In the genomic region with DNA sequence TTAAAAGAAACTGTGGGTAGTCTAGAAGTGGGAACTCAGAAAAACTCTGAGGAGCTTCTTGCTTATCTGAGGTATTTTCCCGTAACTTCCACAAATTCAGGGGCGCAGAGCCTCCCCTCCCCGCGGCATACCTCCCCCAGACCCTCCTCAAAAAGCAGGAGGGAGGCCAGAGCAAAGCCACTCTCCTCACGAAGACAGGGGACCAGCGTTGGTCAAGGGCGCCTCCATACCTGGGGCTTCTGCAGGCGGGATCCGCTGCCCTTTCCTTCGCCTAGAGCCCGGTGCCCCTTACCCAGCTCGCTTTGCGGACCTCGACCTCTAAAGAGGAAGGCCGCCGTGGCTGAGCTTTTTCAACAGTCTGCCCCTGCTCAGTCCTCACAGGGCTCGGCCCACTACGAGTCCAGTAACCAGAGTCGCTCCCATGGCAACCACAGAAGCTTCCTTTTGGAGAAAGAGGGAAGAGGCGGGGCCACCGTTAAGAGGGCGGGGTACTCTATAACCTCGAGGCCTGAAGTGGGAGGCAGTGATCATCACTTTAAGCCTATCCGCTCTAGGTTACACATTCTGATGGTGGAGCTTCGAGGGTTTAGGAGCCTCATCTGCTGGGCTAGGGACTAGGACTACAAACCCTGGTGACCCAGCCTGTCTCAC, we compare ENCODE assay signal across 8 mouse cellular contexts. TPM values are rescaled to one million over a fixed set of nuclear protein-coding genes. Genes with fewer than 3 reads are reported as not detected.
DNase-seq lines count a peak whose midpoint lies in the region; ATAC-seq and TF ChIP-seq lines count a peak whose summit lies in the region.

Lrrc34 (minus strand) TSS at position 430 of the 651 bp plus-strand sequence.

- DNase-seq in layer of hippocampus, adult 9-11 months, result peak; percentile 25
- DNase-seq in layer of hippocampus, postnatal 36 days, result no peak
- DNase-seq in brain, embryonic 14.5 days (ENCODE audit: low read depth), result peak; percentile 77
- peak; percentile 25 to 39 for DNase-seq in kidney, adult 8-10 months
- DNase-seq in adipocyte (ENCODE audit: low spot score), result no peak

- no peak for TF ChIP-seq POLR2A in brain, embryonic 14.5 days (IDR thresholded peaks at IDR 0.05; ENCODE audit: borderline replicate concordance, extremely low read depth, insufficient read depth, insufficient read length, poor library complexity, severe bottlenecking)

- H3K9ac ChIP-seq in heart, embryonic 11.5 days (ENCODE audit: low read depth, low read length), result peak within 1 kb of the TSS; percentile 64
- peak within 1 kb of the TSS; percentile 45 for H3K9ac ChIP-seq in lung, embryonic 15.5 days

- peak within 1 kb of the TSS; percentile 83 for H3K4me2 ChIP-seq in heart, embryonic 11.5 days
- peak within 1 kb of the TSS; percentile 72 for H3K4me2 ChIP-seq in lung, embryonic 15.5 days

- H3K36me3 ChIP-seq in heart, embryonic 11.5 days (ENCODE audit: control insufficient read depth, insufficient read depth, low read length), result no peaks in the 10 kb centered on the region
- no peaks in the 10 kb centered on the region for H3K36me3 ChIP-seq in lung, embryonic 15.5 days

- TF ChIP-seq CTCF in brain, embryonic 14.5 days (IDR thresholded peaks at IDR 0.05; ENCODE audit: borderline replicate concordance, extremely low read depth, insufficient read depth, insufficient read length), result no peak

- peak within 1 kb of the TSS; percentile 41 for H3K4me3 ChIP-seq in heart, embryonic 11.5 days (ENCODE audit: low read depth, low read length)
- H3K4me3 ChIP-seq in lung, embryonic 15.5 days, result peak within 1 kb of the TSS; percentile 36

- WGBS in heart, embryonic 11.5 days (ENCODE audit: insufficient replicate concordance), result 1% methylated on average over 25 of the region's 25 CpGs
- WGBS in lung, embryonic 15.5 days, result 2% methylated on average over 25 of the region's 25 CpGs

- H3K9me3 ChIP-seq in heart, embryonic 11.5 days (replicated peaks; ENCODE audit: control insufficient read depth, low read length), result no peaks in the 10 kb centered on the region
- H3K9me3 ChIP-seq in lung, embryonic 15.5 days, result no peaks in the 10 kb centered on the region

- ATAC-seq in heart, embryonic 11.5 days (replicated peaks; ENCODE audit: insufficient number of reproducible peaks, low FRiP score, low TSS enrichment), result peak; percentile 82
- ATAC-seq in lung, embryonic 15.5 days (ENCODE audit: borderline replicate concordance, extremely low read depth, low FRiP score, low TSS enrichment), result peak; percentile 95
- ATAC-seq in neutrophil, adult 5-6 weeks (ENCODE audit: extremely low read depth, insufficient number of reproducible peaks, low FRiP score, poor library complexity, severe bottlenecking), result peak; percentile 39

- peaks cover 2% of the 10 kb centered on the region; the same call in 1 of the 2 replicates for H3K4me1 ChIP-seq in heart, embryonic 11.5 days (ENCODE audit: control insufficient read depth, insufficient read depth, low read length)
- peaks cover 18% of the 10 kb centered on the region for H3K4me1 ChIP-seq in lung, embryonic 15.5 days

- no peak within 1 kb of the TSS for H3K27ac ChIP-seq in heart, embryonic 11.5 days (ENCODE audit: low read depth, low read length)
- no peak within 1 kb of the TSS for H3K27ac ChIP-seq in lung, embryonic 15.5 days

- H3K27me3 ChIP-seq in heart, embryonic 11.5 days (ENCODE audit: control insufficient read depth, insufficient read depth, low read length), result peaks cover 14% of the 10 kb centered on the region
- peaks cover 28% of the 10 kb centered on the region for H3K27me3 ChIP-seq in lung, embryonic 15.5 days

RNA-seq across cellular contexts. Expression of gene Lrrc34, which starts in this region (rescaled TPM):
- not detected for total RNA-seq in layer of hippocampus, postnatal 36 days (2021)
- polyA plus RNA-seq in brain, embryonic 14.5 days (2012; rRNA removed), result 0.35 and 0.63 TPM in 2 replicates
- 0.62 and 0.86 TPM in 2 replicates for polyA plus RNA-seq in heart, embryonic 11.5 days (2014; fragmentation: Nextera tagmentation; extraction: Ambion mirVana)
- 2.9 and 3.1 TPM in 2 replicates for polyA plus RNA-seq in lung, embryonic 15.5 days (2015; fragmentation: Nextera tagmentation; extraction: Ambion mirVana)
- total RNA-seq in neutrophil, adult 5-6 weeks (2017), result not detected in 2 replicates

Comparison
In these comparisons a context has a peak if more than half of its experiments do, and no peak if none do; other contexts are left out.
1. DNase-seq: peak in layer of hippocampus, adult 9-11 months (single experiment) and kidney, adult 8-10 months (2 of 2); none in layer of hippocampus, postnatal 36 days (0 of 2) and adipocyte (single experiment).
2. Peak in DNase-seq in brain, embryonic 14.5 days; RNA of the gene not detected or under 1 TPM.
3. Peak in ATAC-seq, H3K4me3 ChIP-seq, H3K9ac ChIP-seq and H3K4me2 ChIP-seq in heart, embryonic 11.5 days; RNA of the gene not detected or under 1 TPM.
4. Peak in ATAC-seq in neutrophil, adult 5-6 weeks; RNA of the gene not detected or under 1 TPM.
5. ATAC-seq: peak in every context shown above with its lines; median percentile 95 in lung, embryonic 15.5 days; 82 in heart, embryonic 11.5 days; 39 in neutrophil, adult 5-6 weeks.